Mouse (Mus musculus) brain, adult 10 weeks (tissue): ENCODE measurements around the gene Gm10959. TPM values are rescaled to one million over a fixed set of nuclear protein-coding genes. Genes with fewer than 3 reads are reported as not detected.

Experiments
- polyA plus RNA-seq: library from polyadenylated mRNA; stranded (reverse); fragments of 350-450 nt; fragmentation: Illumina TruSeq; extraction: RNeasy Lipid Tissue Mini Kit (QIAGEN cat#74804); gene quantifications from one replicate; pipeline ENCODE4 v1.2.3, GENCODE M21; 2015; ENCODE audit warnings: low read depth, low replicate concordance

Gene Gm10959
- not detected for polyA plus RNA-seq

DNA sequence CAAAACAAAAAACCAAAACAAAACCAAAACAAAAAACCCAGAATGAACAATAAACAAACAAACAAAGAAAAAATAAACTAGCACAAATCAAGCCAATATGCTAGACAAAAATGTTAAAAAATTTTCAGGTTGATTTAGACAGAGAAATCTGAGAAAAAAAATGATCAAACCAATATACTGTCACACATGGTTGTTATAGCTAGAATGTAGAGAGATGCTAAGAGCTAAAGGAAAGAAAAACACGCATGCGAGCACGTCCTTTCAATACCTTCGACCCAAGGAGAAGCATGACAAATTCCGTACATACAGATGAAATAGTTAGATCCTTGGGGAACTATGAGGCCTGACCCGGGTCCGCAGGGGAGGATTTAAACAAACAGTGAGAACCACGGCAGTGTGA is at the start of gene Gm10959:
TSS of gene Gm10959 (minus strand) at position 101 of the 400 bp plus-strand sequence.

DNA sequence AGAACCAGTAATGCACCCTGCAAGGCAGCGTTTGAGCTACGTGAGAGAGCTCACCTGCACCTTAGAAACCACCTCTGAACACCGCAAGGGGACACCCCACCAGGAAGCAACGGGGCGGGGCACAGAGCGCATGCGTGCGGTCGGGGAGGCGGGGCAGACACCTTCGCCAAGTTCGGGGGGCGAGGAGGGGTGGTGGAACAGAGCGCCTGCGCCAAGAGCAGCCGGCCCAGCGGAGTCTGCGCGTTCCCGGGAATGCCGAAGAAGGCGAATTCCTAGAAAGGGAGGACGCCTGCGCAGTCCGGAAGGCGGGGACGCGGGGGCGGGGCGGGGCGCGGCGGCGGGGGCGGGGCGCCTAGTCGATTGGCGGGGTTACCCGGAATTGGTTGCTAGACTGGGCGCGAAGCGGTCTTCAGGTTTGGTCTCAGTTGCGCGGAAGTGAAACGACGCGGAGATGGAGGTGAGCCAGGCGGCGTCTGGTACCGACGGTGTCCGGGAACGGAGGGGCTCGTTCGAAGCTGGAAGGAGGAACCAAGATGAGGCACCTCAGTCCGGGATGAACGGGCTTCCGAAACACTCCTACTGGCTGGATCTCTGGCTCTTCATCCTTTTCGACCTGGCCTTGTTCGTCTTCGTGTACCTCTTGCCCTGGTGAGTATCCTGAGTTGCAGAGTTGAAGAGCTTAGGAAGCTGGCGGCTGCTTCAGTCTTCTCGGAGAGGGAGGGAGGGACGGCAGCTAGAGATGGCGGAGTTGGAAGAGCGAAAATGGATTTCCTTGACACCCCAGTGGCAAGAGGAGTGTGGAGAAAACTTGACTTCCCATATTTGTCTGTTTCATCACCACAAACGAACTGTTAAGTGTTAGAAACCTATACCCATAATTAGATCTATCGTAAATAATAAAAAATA is 5.1 kb upstream of the Gm10959 start, which contains the start of gene 1810037I17Rik:
TSS of gene 1810037I17Rik (plus strand) at position 195 of the 906 bp plus-strand sequence.

DNA sequence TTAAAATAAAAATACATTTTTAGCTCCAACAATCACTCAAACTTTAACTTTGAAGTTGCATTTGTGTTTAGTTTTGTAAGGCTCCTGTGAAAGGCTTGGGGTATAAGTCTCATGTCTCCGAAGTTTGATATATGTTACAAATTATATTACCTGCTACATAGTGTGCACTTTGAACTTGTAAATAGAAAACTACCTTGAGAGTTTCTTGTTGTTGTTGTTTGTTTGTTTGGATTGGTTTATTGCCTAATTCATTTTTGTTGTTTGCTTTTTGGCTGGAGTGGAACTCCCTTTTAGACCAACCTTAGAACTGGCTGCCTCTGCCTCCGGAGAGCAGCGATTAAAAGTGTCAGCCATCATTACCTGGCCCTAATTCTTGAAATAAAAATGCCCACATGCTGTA is 24.4 kb downstream of the Gm10959 start, which contains the start of gene Fabp2:
TSS of gene Fabp2 (plus strand) at position 301 of the 400 bp plus-strand sequence.

Other genes with a start within 250 kb of the Gm10959 start
- gene Pde5a, start 190.4 kb downstream of the Gm10959 start, polyA plus RNA-seq = 4.4 TPM
- gene Fabp2, start 24.3 kb downstream of the Gm10959 start, polyA plus RNA-seq = not detected
- 119 TPM for gene 1810037I17Rik, start 4.8 kb upstream of the Gm10959 start, polyA plus RNA-seq
- 11.3 TPM for gene Usp53, start 65.2 kb upstream of the Gm10959 start, polyA plus RNA-seq
- gene Myoz2, start 115.7 kb upstream of the Gm10959 start, polyA plus RNA-seq = 0.46 TPM